In genomic region chr11:74555716-74556374, GRCm38 (mm10) we compare ENCODE assay signal across 8 mouse cellular contexts. TPM values are rescaled to one million over a fixed set of nuclear protein-coding genes. Genes with fewer than 3 reads are reported as not detected.
DNase-seq lines count a peak whose midpoint lies in the region; ATAC-seq and TF ChIP-seq lines count a peak whose summit lies in the region.

No protein-coding gene starts in this region.

- DNase-seq in intestine, embryonic 14.5 days (ENCODE audit: low spot score), result no peak
- DNase-seq in brain, adult 2 months (ENCODE audit: low read depth, low spot score), result peak; percentile 67
- no peak for DNase-seq in heart, postnatal 0 days (ENCODE audit: low spot score)
- peak; percentile 67 for DNase-seq in liver, embryonic 13.5 days
- DNase-seq in right cerebral cortex, postnatal 25 days, result no peak
- DNase-seq in left cerebral cortex, adult 9 months (ENCODE audit: low spot score in 2 of 2), result no peak

- H3K4me2 ChIP-seq in intestine, embryonic 14.5 days (ENCODE audit: low read length), result no peak overlapping the region
- no peak overlapping the region for H3K4me2 ChIP-seq in intestine, postnatal 0 days (replicated peaks; ENCODE audit: low read depth)
- no peak overlapping the region for H3K4me2 ChIP-seq in heart, postnatal 0 days (ENCODE audit: low read depth, low read length)
- H3K4me2 ChIP-seq in liver, embryonic 13.5 days, result peak overlapping the region; percentile 46
- H3K4me2 ChIP-seq in neural tube, embryonic 13.5 days, result no peak overlapping the region

- no peak for TF ChIP-seq CTCF in intestine, postnatal 0 days (IDR thresholded peaks at IDR 0.05; ENCODE audit: low read depth)
- no peak for TF ChIP-seq CTCF in heart, postnatal 0 days (IDR thresholded peaks at IDR 0.05; ENCODE audit: low read depth)

- no peak overlapping the region for H3K9ac ChIP-seq in intestine, embryonic 14.5 days (ENCODE audit: low read length)
- no peak overlapping the region for H3K9ac ChIP-seq in intestine, postnatal 0 days (ENCODE audit: low read depth, low read length)
- no peak overlapping the region for H3K9ac ChIP-seq in heart, postnatal 0 days (replicated peaks; ENCODE audit: low read depth, low read length)
- peak overlapping the region; percentile 41 for H3K9ac ChIP-seq in liver, embryonic 13.5 days
- peak overlapping the region; percentile 45; the same call in 1 of the 2 replicates for H3K9ac ChIP-seq in neural tube, embryonic 13.5 days

- 0 out of 2 replicates have a peak, but pooled peaks have one; percentile 25 for ATAC-seq in intestine, embryonic 14.5 days (replicated peaks; ENCODE audit: low FRiP score, low TSS enrichment, low read depth)
- no peak for ATAC-seq in intestine, postnatal 0 days
- ATAC-seq in heart, postnatal 0 days (ENCODE audit: insufficient read depth, low read depth), result peak; percentile 34; the same call in 1 of the 2 replicates
- peak; percentile 82 for ATAC-seq in liver, embryonic 13.5 days (ENCODE audit: low read depth)
- ATAC-seq in neural tube, embryonic 13.5 days (ENCODE audit: low read depth), result no peak

- no peaks in the 10 kb centered on the region for H3K36me3 ChIP-seq in intestine, embryonic 14.5 days (ENCODE audit: control insufficient read depth, insufficient read depth, low read length)
- H3K36me3 ChIP-seq in intestine, postnatal 0 days (ENCODE audit: control insufficient read depth, insufficient read depth), result no peaks in the 10 kb centered on the region
- H3K36me3 ChIP-seq in heart, postnatal 0 days (replicated peaks; ENCODE audit: control insufficient read depth, insufficient read depth, low read length), result no peaks in the 10 kb centered on the region
- H3K36me3 ChIP-seq in liver, embryonic 13.5 days, result no peaks in the 10 kb centered on the region
- H3K36me3 ChIP-seq in neural tube, embryonic 13.5 days, result no peaks in the 10 kb centered on the region

- no peak overlapping the region for H3K4me3 ChIP-seq in intestine, embryonic 14.5 days (ENCODE audit: low read depth, low read length)
- no peak overlapping the region for H3K4me3 ChIP-seq in intestine, postnatal 0 days (ENCODE audit: low read depth, low read length)
- no peak overlapping the region for H3K4me3 ChIP-seq in heart, postnatal 0 days (ENCODE audit: low read depth, low read length)
- H3K4me3 ChIP-seq in liver, embryonic 13.5 days (replicated peaks), result 0 out of 2 replicates have a peak overlapping the region, but pooled peaks have one; percentile 1
- no peak overlapping the region for H3K4me3 ChIP-seq in neural tube, embryonic 13.5 days

- H3K4me1 ChIP-seq in intestine, embryonic 14.5 days (replicated peaks; ENCODE audit: control insufficient read depth, insufficient read depth, low read length), result peaks cover 10% of the 10 kb centered on the region; the same call in 1 of the 2 replicates
- no peaks in the 10 kb centered on the region for H3K4me1 ChIP-seq in intestine, postnatal 0 days (replicated peaks; ENCODE audit: control insufficient read depth, insufficient read depth, low read length)
- H3K4me1 ChIP-seq in heart, postnatal 0 days (ENCODE audit: control insufficient read depth, insufficient read depth), result peaks cover 15% of the 10 kb centered on the region
- H3K4me1 ChIP-seq in liver, embryonic 13.5 days (replicated peaks), result peaks cover 65% of the 10 kb centered on the region
- peaks cover 24% of the 10 kb centered on the region for H3K4me1 ChIP-seq in neural tube, embryonic 13.5 days (replicated peaks)

- H3K27ac ChIP-seq in intestine, embryonic 14.5 days (ENCODE audit: low read depth), result no peak overlapping the region
- no peak overlapping the region for H3K27ac ChIP-seq in intestine, postnatal 0 days (ENCODE audit: low read depth, low read length)
- H3K27ac ChIP-seq in heart, postnatal 0 days (ENCODE audit: low read depth), result no peak overlapping the region
- peak overlapping the region; percentile 78 for H3K27ac ChIP-seq in liver, embryonic 13.5 days
- peak overlapping the region; percentile 74; the same call in 1 of the 2 replicates for H3K27ac ChIP-seq in neural tube, embryonic 13.5 days (replicated peaks)

- 48% methylated on average over 9 of the region's 9 CpGs for WGBS in intestine, embryonic 14.5 days
- WGBS in intestine, postnatal 0 days, result 44% methylated on average over 9 of the region's 9 CpGs
- 49% methylated on average over 9 of the region's 9 CpGs for WGBS in heart, postnatal 0 days
- WGBS in liver, embryonic 13.5 days (ENCODE audit: insufficient replicate concordance), result 23% methylated on average over 9 of the region's 9 CpGs
- 32% methylated on average over 9 of the region's 9 CpGs for WGBS in neural tube, embryonic 13.5 days

- TF ChIP-seq EP300 in heart, postnatal 0 days (IDR thresholded peaks at IDR 0.05; ENCODE audit: low read depth), result no peak

- H3K9me3 ChIP-seq in intestine, embryonic 14.5 days (ENCODE audit: control insufficient read depth, low read length), result no peaks in the 10 kb centered on the region
- no peaks in the 10 kb centered on the region for H3K9me3 ChIP-seq in intestine, postnatal 0 days (ENCODE audit: control insufficient read depth)
- H3K9me3 ChIP-seq in heart, postnatal 0 days (replicated peaks; ENCODE audit: control insufficient read depth, low read length), result no peaks in the 10 kb centered on the region
- no peaks in the 10 kb centered on the region for H3K9me3 ChIP-seq in liver, embryonic 13.5 days (replicated peaks)
- no peaks in the 10 kb centered on the region for H3K9me3 ChIP-seq in neural tube, embryonic 13.5 days

- H3K27me3 ChIP-seq in intestine, embryonic 14.5 days (replicated peaks; ENCODE audit: control insufficient read depth, insufficient read depth, low read length), result no peaks in the 10 kb centered on the region
- H3K27me3 ChIP-seq in intestine, postnatal 0 days (replicated peaks; ENCODE audit: control insufficient read depth, insufficient read depth, low read length), result no peaks in the 10 kb centered on the region
- H3K27me3 ChIP-seq in heart, postnatal 0 days (ENCODE audit: control insufficient read depth, insufficient read depth, low read length), result no peaks in the 10 kb centered on the region
- no peaks in the 10 kb centered on the region for H3K27me3 ChIP-seq in liver, embryonic 13.5 days
- H3K27me3 ChIP-seq in neural tube, embryonic 13.5 days, result no peaks in the 10 kb centered on the region

RNA-seq across cellular contexts. Expression of gene Rap1gap2, which starts 54.9 kb away (rescaled TPM):
- polyA plus RNA-seq in intestine, embryonic 14.5 days (2014; fragmentation: Nextera tagmentation; extraction: Ambion mirVana), result 7.7 and 11.6 TPM in 2 replicates
- 7.9 and 9.2 TPM in 2 replicates for polyA plus RNA-seq in intestine, postnatal 0 days (2015; fragmentation: Nextera tagmentation; extraction: Ambion mirVana)
- 16.5 and 34.4 TPM in 2 replicates for total RNA-seq in heart, postnatal 0 days (2014; rRNA removed; ENCODE audit: low replicate concordance)
- 3.8 and 5.6 TPM in 2 replicates for polyA plus RNA-seq in heart, postnatal 0 days (2015; fragmentation: Nextera tagmentation; extraction: Ambion mirVana)
- 0.77 and 0.82 TPM in 2 replicates for polyA plus RNA-seq in liver, embryonic 13.5 days (2015; fragmentation: Nextera tagmentation; extraction: Ambion mirVana)
- polyA plus RNA-seq in neural tube, embryonic 13.5 days (2015; fragmentation: Nextera tagmentation; extraction: Ambion mirVana), result 10.9 and 11.5 TPM in 2 replicates

Comparison
In these comparisons a context has a peak if more than half of its experiments do, and no peak if none do; other contexts are left out.
1. ATAC-seq: peak in intestine, embryonic 14.5 days (single experiment), heart, postnatal 0 days (single experiment) and liver, embryonic 13.5 days (single experiment); none in intestine, postnatal 0 days (single experiment) and neural tube, embryonic 13.5 days (single experiment).
2. DNase-seq: peak in brain, adult 2 months (single experiment) and liver, embryonic 13.5 days (single experiment); none in intestine, embryonic 14.5 days (single experiment), heart, postnatal 0 days (single experiment), right cerebral cortex, postnatal 25 days (single experiment) and left cerebral cortex, adult 9 months (0 of 2).
3. H3K27ac ChIP-seq: peak in liver, embryonic 13.5 days (single experiment) and neural tube, embryonic 13.5 days (single experiment); none in intestine, embryonic 14.5 days (single experiment), intestine, postnatal 0 days (single experiment) and heart, postnatal 0 days (single experiment).
4. H3K9ac ChIP-seq: peak in liver, embryonic 13.5 days (single experiment) and neural tube, embryonic 13.5 days (single experiment); none in intestine, embryonic 14.5 days (single experiment), intestine, postnatal 0 days (single experiment) and heart, postnatal 0 days (single experiment).